Mouse (Mus musculus) liver, postnatal 0 days (tissue): Measurements from ENCODE around the gene Faiml. TPM values are rescaled to one million over a fixed set of nuclear protein-coding genes. Genes with fewer than 3 reads are reported as not detected.
A peak's percentile ranks its signal among the peaks of the same experiment; 100 is the strongest.

Experiments
- ATAC-seq: fragments of 200-750 bp; cut with Nextera tagmentation; 2 replicates; pipeline ENCODE4 v1.8.0; 2017; ENCODE audit warnings: mild to moderate bottlenecking, moderate library complexity
- DNase-seq: peaks from one replicate; pipeline ENCODE4 v3.0.0-alpha.2; 2016
- H3K27ac ChIP-seq: fragments of 300-500 bp; sonication (generic); 2 replicates; pipeline ENCODE4 v1.5.1; 2014; ENCODE audit warnings: antibody characterized with exemption, moderate library complexity, mild to moderate bottlenecking, low read depth
- H3K27me3 ChIP-seq: fragments of 300-500 bp; sonication (generic); 2 replicates; pipeline ENCODE4 v1.6.1; 2014; ENCODE audit warnings: low read length, control low read depth, mixed read lengths; ENCODE audit not compliant: insufficient read depth
- H3K36me3 ChIP-seq: fragments of 300-500 bp; sonication (generic); replicated peaks from 2 replicates; pipeline ENCODE4 v1.6.1; 2014; ENCODE audit warnings: mild to moderate bottlenecking, control low read depth, low read length, moderate library complexity, mixed read lengths; ENCODE audit not compliant: insufficient read depth
- H3K4me1 ChIP-seq: fragments of 300-500 bp; sonication (generic); 2 replicates; pipeline ENCODE4 v1.6.1; 2014; ENCODE audit warnings: antibody characterized with exemption, mild to moderate bottlenecking, control low read depth; ENCODE audit not compliant: insufficient read depth
- H3K4me2 ChIP-seq: fragments of 300-500 bp; sonication (generic); 2 replicates; pipeline ENCODE4 v1.6.1; 2014; ENCODE audit warnings: low read depth, mild to moderate bottlenecking, low read length, moderate library complexity, mixed read lengths
- H3K4me3 ChIP-seq: fragments of 300-500 bp; sonication (generic); 2 replicates; pipeline ENCODE4 v1.5.1; 2014; ENCODE audit warnings: low read depth, low read length
- H3K9ac ChIP-seq: fragments of 300-500 bp; sonication (generic); replicated peaks from 2 replicates; pipeline ENCODE4 v1.6.1; 2014; ENCODE audit warnings: mild to moderate bottlenecking, moderate library complexity
- H3K9me3 ChIP-seq: fragments of 300-500 bp; sonication (generic); 2 replicates; pipeline ENCODE4 v1.6.1; 2016; ENCODE audit warnings: mild to moderate bottlenecking, control low read depth, low read length, mixed read lengths
- CTCF ChIP-seq: sonication (generic); IDR thresholded peaks from 2 replicates; pipeline ENCODE4 v1.5.1; 2016; ENCODE audit warnings: antibody characterized with exemption, low read depth
- EP300 ChIP-seq: IDR thresholded peaks from 2 replicates; pipeline ENCODE4 v1.6.1; 2016; ENCODE audit warnings: antibody characterized with exemption, low read depth, mild to moderate bottlenecking
- WGBS: fragments of 180-500 bp; shearing (Covaris S2); extraction: QIAGEN DNeasy Blood & Tissue Kit; methylation state at CpG from one replicate; pipeline ENCODE4 v1.1.7; 2014; ENCODE audit not compliant: insufficient replicate concordance; 5-methylcytosine and 5-hydroxymethylcytosine counted together
- polyA plus RNA-seq: library from polyadenylated mRNA; unstranded; fragments of >200 nt; fragmentation: Nextera tagmentation; extraction: Ambion mirVana; gene quantifications from 2 replicates; pipeline ENCODE4 v1.2.1, GENCODE M21; 2015

The Faiml gene
- polyA plus RNA-seq, 1 experiment from 2014 or later: not detected

DNA sequence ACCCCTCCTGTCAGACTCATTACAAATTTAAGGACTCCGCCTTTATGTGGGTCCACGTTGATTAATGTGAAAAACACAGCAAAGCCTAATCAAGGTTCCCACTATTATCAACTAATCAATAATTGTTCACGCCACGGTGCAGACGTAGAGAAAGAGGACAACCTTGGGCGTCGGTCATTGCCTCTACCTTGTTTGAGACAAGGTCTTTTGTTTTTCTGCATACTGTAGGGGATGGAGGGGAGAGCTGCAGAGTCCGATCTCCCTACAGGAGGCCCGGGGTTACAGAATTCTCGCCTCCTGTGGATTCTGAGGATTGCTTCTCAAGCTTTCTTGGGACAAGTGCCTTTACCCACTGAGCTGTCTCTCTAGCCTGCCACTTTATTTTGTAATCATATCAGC lies 6.9 kb upstream of the Faiml start:
- H3K27me3 ChIP-seq: no peaks in the 10 kb centered on the region
- H3K27ac ChIP-seq: peak overlapping the region; percentile 89
- no peak for ATAC-seq
- H3K36me3 ChIP-seq: no peaks in the 10 kb centered on the region; the same call in 1 of the 2 replicates
- no peak for DNase-seq
- TF ChIP-seq EP300: no peak
- TF ChIP-seq CTCF: no peak
- 5% methylated on average over 10 of the region's 10 CpGs for WGBS
- H3K4me3 ChIP-seq: peak overlapping the region; percentile 90
- H3K4me1 ChIP-seq: peaks cover 29% of the 10 kb centered on the region
- peak overlapping the region; percentile 81 for H3K4me2 ChIP-seq
- H3K9me3 ChIP-seq: no peaks in the 10 kb centered on the region
- H3K9ac ChIP-seq: peak overlapping the region; percentile 84

DNA sequence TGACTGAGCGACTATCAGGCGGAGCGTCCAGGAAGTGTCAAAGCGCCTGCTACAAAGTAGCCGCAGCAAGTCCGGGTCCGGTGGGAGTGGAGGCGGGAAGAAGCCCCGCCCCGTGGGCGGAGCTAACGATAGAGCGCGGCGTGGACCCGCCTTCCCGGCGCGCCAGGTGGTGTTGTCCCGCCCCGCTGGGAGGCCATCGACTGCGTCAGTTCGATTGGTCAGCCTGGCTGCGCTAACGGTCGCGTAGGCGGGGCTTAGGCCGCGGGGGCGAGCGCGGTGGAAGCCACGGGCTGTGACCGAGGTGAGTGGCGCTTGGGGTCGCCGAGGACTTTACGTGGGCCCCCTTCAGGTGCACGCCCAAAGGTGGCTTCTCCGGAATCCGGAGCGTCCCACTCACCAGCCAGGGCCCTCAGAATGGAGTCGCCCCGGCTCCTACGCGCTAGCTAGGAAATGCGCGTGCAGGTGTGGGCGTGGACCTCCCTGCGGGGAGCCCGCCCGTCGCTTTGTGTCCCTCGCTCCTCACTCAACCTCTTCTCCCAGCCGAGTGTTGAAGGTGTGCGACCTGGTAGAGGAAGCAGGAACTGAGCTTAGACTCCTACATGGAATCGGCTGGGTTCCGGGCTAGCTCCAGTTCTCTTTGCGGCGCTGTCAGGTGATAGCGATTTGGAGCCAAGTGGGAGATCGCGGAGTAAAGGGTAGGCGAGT lies 6.3 kb upstream of the Faiml start, which contains the start of gene Cep70:
Gene Cep70 (plus strand): TSS at position 178 of the 705 bp plus-strand sequence.
- no peaks in the 10 kb centered on the region for H3K9me3 ChIP-seq
- ATAC-seq: peak; percentile 95
- H3K4me1 ChIP-seq: peaks cover 26% of the 10 kb centered on the region
- peak within 1 kb of the TSS; percentile 84 for H3K9ac ChIP-seq
- peak within 1 kb of the TSS; percentile 81 for H3K4me2 ChIP-seq
- H3K27me3 ChIP-seq: no peaks in the 10 kb centered on the region
- peak within 1 kb of the TSS; percentile 90 for H3K4me3 ChIP-seq
- no peaks in the 10 kb centered on the region; the same call in 1 of the 2 replicates for H3K36me3 ChIP-seq
- H3K27ac ChIP-seq: peak within 1 kb of the TSS; percentile 89
- WGBS: under 1% methylated on average over 62 of the region's 66 CpGs
- TF ChIP-seq CTCF (no peak), EP300 (peak; percentile 10; the same call in 1 of the 2 replicates)
- DNase-seq: peak; percentile 99

DNA sequence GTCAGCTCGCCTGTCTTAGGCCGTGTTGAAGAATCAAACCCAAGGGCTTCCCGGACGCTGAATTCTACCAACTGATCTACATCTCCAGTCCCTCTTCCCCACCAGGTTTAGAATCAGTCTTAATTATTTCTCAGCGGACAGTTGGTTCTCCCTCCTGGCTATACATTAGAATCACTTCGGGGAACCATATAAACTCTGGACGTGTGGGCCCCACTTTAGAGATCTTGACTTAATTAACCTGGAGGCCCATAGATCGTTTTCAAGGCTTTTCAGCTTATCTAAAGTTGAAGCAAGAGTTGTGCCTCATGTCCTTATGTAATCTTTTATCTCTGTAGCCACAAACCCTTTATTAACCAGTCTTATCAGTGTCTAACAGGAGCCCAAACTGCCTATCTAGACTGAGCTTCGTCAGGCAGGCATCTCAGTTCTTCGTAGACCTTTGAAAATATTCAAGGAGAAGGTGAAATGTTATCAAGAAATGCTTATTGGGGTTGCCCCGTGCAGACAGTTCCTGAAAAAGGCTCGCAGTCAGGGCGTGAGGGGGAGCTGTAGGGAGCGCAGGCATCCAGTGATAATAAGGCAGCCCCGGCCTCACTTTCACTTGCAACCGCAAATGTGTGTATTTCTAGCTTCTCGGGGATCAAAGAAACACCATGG lies 5.6 kb upstream of the Faiml start:
- ATAC-seq (peak; percentile 63), DNase-seq (no peak)
- 4% methylated on average over 17 of the region's 17 CpGs for WGBS
- no peaks in the 10 kb centered on the region for H3K9me3 ChIP-seq
- peak overlapping the region; percentile 89 for H3K27ac ChIP-seq
- TF ChIP-seq CTCF (peak; percentile 33; the same call in 1 of the 2 replicates), EP300 (peak; percentile 97)
- H3K27me3 ChIP-seq: no peaks in the 10 kb centered on the region
- no peaks in the 10 kb centered on the region; the same call in 1 of the 2 replicates for H3K36me3 ChIP-seq
- H3K9ac ChIP-seq: peak overlapping the region; percentile 58
- H3K4me1 ChIP-seq: peaks cover 20% of the 10 kb centered on the region
- H3K4me3 ChIP-seq: peak overlapping the region; percentile 90
- peak overlapping the region; percentile 81 for H3K4me2 ChIP-seq

DNA sequence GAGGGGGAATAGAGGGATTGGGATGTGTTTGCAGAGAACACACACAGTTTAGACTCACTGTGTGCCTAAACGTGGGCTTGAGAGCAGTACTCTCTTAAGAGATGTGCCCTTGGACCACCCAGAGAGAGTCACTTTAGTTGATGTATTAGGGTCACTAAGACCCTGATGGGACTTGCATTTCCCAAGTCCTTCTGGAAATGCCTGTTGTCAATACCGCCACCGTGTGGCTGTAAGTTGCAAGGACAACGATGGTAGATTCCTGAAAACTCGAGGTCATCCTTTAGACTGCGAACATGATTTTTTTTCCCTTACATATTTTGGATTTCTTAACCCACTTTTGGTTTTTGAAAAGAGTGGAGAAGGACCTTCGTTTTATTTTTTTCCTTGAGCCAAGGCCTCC lies 5.0 kb upstream of the Faiml start:
- no peaks in the 10 kb centered on the region for H3K36me3 ChIP-seq
- peaks cover 20% of the 10 kb centered on the region for H3K4me1 ChIP-seq
- H3K9me3 ChIP-seq: no peaks in the 10 kb centered on the region
- no peaks in the 10 kb centered on the region for H3K27me3 ChIP-seq
- ATAC-seq: no peak
- peak overlapping the region; percentile 58 for H3K9ac ChIP-seq
- peak overlapping the region; percentile 81 for H3K4me2 ChIP-seq
- peak overlapping the region; percentile 90 for H3K4me3 ChIP-seq
- H3K27ac ChIP-seq: peak overlapping the region; percentile 89
- TF ChIP-seq EP300 (no peak), CTCF (peak; percentile 97)
- peak; percentile 60 for DNase-seq
- 1% methylated on average over 7 of the region's 7 CpGs for WGBS

DNA sequence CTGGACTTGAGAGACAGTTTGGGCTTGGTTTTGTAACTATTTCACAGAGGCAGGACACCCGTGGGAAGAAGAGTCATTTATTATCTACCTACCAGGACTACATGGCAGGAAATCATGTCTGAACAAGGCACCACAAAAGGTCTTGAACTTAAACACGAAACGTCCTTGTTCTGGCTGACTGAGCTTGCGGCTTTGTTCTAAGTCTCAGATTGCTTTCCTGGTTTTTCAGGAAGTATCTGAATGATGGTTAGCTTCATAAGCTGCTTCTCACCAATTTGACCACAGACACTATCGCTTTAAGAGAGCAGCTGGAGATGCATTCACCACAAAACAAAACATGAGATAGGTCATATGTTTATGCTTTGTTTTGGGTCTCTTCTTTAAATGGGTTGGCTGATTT lies 3.5 kb upstream of the Faiml start:
- WGBS: 26% methylated on average over 5 of the region's 5 CpGs
- no peaks in the 10 kb centered on the region for H3K36me3 ChIP-seq
- TF ChIP-seq CTCF: no peak
- no peak for TF ChIP-seq EP300

DNA sequence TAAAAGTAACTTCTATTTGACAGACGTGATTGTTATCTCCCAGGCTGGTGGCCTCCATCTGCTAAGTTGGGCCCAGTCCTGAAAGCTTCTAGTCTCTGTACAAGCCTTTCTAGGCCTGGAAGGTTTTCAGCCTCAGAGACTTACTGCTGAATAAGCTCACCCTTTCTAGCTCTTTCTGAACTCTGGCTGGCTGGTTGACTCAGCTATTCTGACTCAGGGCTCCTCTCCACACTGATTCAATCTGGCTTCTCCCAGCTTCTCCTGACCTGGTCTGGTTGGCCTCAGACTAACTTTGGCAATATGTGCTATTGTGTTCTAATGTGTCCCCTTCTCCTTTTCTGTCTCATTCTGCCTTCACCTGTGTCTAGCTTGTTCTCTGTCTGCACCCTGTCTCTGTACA lies 2.2 kb upstream of the Faiml start:
- no peak for TF ChIP-seq CTCF
- no peak for TF ChIP-seq EP300
- H3K4me1 ChIP-seq: peaks cover 8% of the 10 kb centered on the region
- no peaks in the 10 kb centered on the region for H3K36me3 ChIP-seq
- H3K27me3 ChIP-seq: no peaks in the 10 kb centered on the region
- H3K9me3 ChIP-seq: no peaks in the 10 kb centered on the region
- H3K4me3 ChIP-seq: no peak overlapping the region
- no peak for DNase-seq
- H3K4me2 ChIP-seq: no peak overlapping the region
- H3K27ac ChIP-seq: no peak overlapping the region
- no peak for ATAC-seq
- 52% methylated on average over 1 of the region's 1 CpGs for WGBS
- no peak overlapping the region for H3K9ac ChIP-seq

More for the DNA sequence above, 3.5 kb upstream of the Faiml start:
- Histone ChIP-seq H3K4me2 (no peak overlapping the region), H3K9ac (no peak overlapping the region), H3K4me1 (peaks cover 20% of the 10 kb centered on the region), H3K4me3 (no peak overlapping the region), H3K9me3 (no peaks in the 10 kb centered on the region), H3K27ac (no peak overlapping the region), H3K27me3 (no peaks in the 10 kb centered on the region)
- ATAC-seq (no peak), DNase-seq (no peak)
